Mouse (Mus musculus): Measurements from ENCODE around the gene Cand2.

- TF ChIP-seq EP300 (IDR thresholded peaks at IDR 0.05; ENCODE audit: low read length) (no peak), ELF1 (IDR thresholded peaks at IDR 0.05; ENCODE audit: low read depth, low read length) (no peak)
Measured at GRCm38 (mm10) chr6:115743569-115743968, 30.8 kb upstream of the Cand2 start.

All from CH12.LX (cell line).